8 mouse cellular contexts compared by ENCODE assay signal in genomic region chr3:137780029-137780428, GRCm38 (mm10).
DNase-seq lines count a peak whose midpoint lies in the region; ATAC-seq and TF ChIP-seq lines count a peak whose summit lies in the region.

No protein-coding gene starts in this region.

- H3K9me3 ChIP-seq in lung, embryonic 14.5 days (ENCODE audit: low read depth, low read length) = no peaks in the 10 kb centered on the region
- H3K9me3 ChIP-seq in embryonic facial prominence, embryonic 12.5 days = no peaks in the 10 kb centered on the region
- H3K9me3 ChIP-seq in hindbrain, embryonic 14.5 days (ENCODE audit: control insufficient read depth, low read length) = no peaks in the 10 kb centered on the region
- H3K9me3 ChIP-seq in neural tube, embryonic 13.5 days = no peaks in the 10 kb centered on the region

- peak overlapping the region; percentile 21; the same call in 1 of the 2 replicates for H3K4me2 ChIP-seq in lung, embryonic 14.5 days
- peak overlapping the region; percentile 35 for H3K4me2 ChIP-seq in embryonic facial prominence, embryonic 12.5 days (replicated peaks)
- peak overlapping the region; percentile 33 for H3K4me2 ChIP-seq in hindbrain, embryonic 14.5 days (replicated peaks)
- H3K4me2 ChIP-seq in neural tube, embryonic 13.5 days = peak overlapping the region; percentile 28

- no peaks in the 10 kb centered on the region for H3K36me3 ChIP-seq in lung, embryonic 14.5 days (ENCODE audit: insufficient read depth)
- H3K36me3 ChIP-seq in embryonic facial prominence, embryonic 12.5 days = no peaks in the 10 kb centered on the region
- H3K36me3 ChIP-seq in hindbrain, embryonic 14.5 days (replicated peaks; ENCODE audit: control insufficient read depth, insufficient read depth) = no peaks in the 10 kb centered on the region
- no peaks in the 10 kb centered on the region for H3K36me3 ChIP-seq in neural tube, embryonic 13.5 days

- ATAC-seq in lung, embryonic 14.5 days (ENCODE audit: insufficient read depth) = no peak
- no peak for ATAC-seq in embryonic facial prominence, embryonic 12.5 days (ENCODE audit: insufficient number of reproducible peaks, insufficient read depth, low FRiP score, low TSS enrichment)
- no peak for ATAC-seq in hindbrain, embryonic 14.5 days (ENCODE audit: low FRiP score)
- ATAC-seq in neural tube, embryonic 13.5 days (ENCODE audit: low read depth) = no peak

- no peak overlapping the region for H3K27ac ChIP-seq in lung, embryonic 14.5 days (ENCODE audit: low read depth)
- no peak overlapping the region for H3K27ac ChIP-seq in embryonic facial prominence, embryonic 12.5 days
- no peak overlapping the region for H3K27ac ChIP-seq in hindbrain, embryonic 14.5 days
- no peak overlapping the region for H3K27ac ChIP-seq in neural tube, embryonic 13.5 days (replicated peaks)

- DNase-seq in lung, embryonic 14.5 days = no peak
- no peak for DNase-seq in lung, postnatal 10 days
- DNase-seq in hindbrain, embryonic 14.5 days (ENCODE audit: low spot score) = no peak
- no peak for DNase-seq in layer of hippocampus, postnatal 36 days
- no peak for DNase-seq in Muller cell, postnatal 12 days (ENCODE audit: inconsistent ontology term)
- no peak for DNase-seq in lung, postnatal 36 days

- H3K4me3 ChIP-seq in lung, embryonic 14.5 days (ENCODE audit: low read depth, low read length) = no peak overlapping the region
- H3K4me3 ChIP-seq in embryonic facial prominence, embryonic 12.5 days = no peak overlapping the region
- no peak overlapping the region for H3K4me3 ChIP-seq in hindbrain, embryonic 14.5 days (replicated peaks; ENCODE audit: low read length)
- H3K4me3 ChIP-seq in neural tube, embryonic 13.5 days = no peak overlapping the region

- H3K27me3 ChIP-seq in lung, embryonic 14.5 days (ENCODE audit: insufficient read depth, low read length) = peaks cover 5% of the 10 kb centered on the region; the same call in 1 of the 2 replicates
- H3K27me3 ChIP-seq in embryonic facial prominence, embryonic 12.5 days = peaks cover 7% of the 10 kb centered on the region
- no peaks in the 10 kb centered on the region for H3K27me3 ChIP-seq in hindbrain, embryonic 14.5 days (ENCODE audit: control insufficient read depth, insufficient read depth, low read length)
- H3K27me3 ChIP-seq in neural tube, embryonic 13.5 days = peaks cover 14% of the 10 kb centered on the region; the same call in 1 of the 2 replicates

- no peak overlapping the region for H3K9ac ChIP-seq in lung, embryonic 14.5 days
- no peak overlapping the region for H3K9ac ChIP-seq in embryonic facial prominence, embryonic 12.5 days
- no peak overlapping the region for H3K9ac ChIP-seq in hindbrain, embryonic 14.5 days
- no peak overlapping the region for H3K9ac ChIP-seq in neural tube, embryonic 13.5 days

- no peak for TF ChIP-seq CTCF in lung, embryonic 14.5 days (IDR thresholded peaks at IDR 0.05; ENCODE audit: low read depth)

- no peaks in the 10 kb centered on the region for H3K4me1 ChIP-seq in lung, embryonic 14.5 days (ENCODE audit: insufficient read depth)
- H3K4me1 ChIP-seq in embryonic facial prominence, embryonic 12.5 days = peaks cover 14% of the 10 kb centered on the region; the same call in 1 of the 2 replicates
- peaks cover 13% of the 10 kb centered on the region for H3K4me1 ChIP-seq in hindbrain, embryonic 14.5 days (replicated peaks; ENCODE audit: control insufficient read depth, insufficient read depth, low read length)
- H3K4me1 ChIP-seq in neural tube, embryonic 13.5 days (replicated peaks) = peaks cover 19% of the 10 kb centered on the region

- 5% methylated on average over 11 of the region's 11 CpGs for WGBS in lung, embryonic 14.5 days
- 7% methylated on average over 11 of the region's 11 CpGs for WGBS in embryonic facial prominence, embryonic 12.5 days
- 6% methylated on average over 11 of the region's 11 CpGs for WGBS in hindbrain, embryonic 14.5 days
- 3% methylated on average over 11 of the region's 11 CpGs for WGBS in neural tube, embryonic 13.5 days
